Mouse (Mus musculus) CH12.LX (cell line): ENCODE results near the gene Hist1h3b. TPM values are rescaled to one million over a fixed set of nuclear protein-coding genes. Genes with fewer than 3 reads are reported as not detected.
"Not testable (repeated sequence)": the region's sequence is repeated elsewhere in the genome, so short reads cannot be mapped to it uniquely, and the experiment has no call there.

ENCODE experiments used
- DNase-seq: peaks from one replicate; pipeline ENCODE4 v3.0.0-alpha.2; 2013; ENCODE audit errors: extremely low read depth
- H3K27ac ChIP-seq: 2 replicates; pipeline ENCODE4 v1.5.1; 2012; ENCODE audit warnings: low read depth, mild to moderate bottlenecking, control low read depth, moderate library complexity; ENCODE audit not compliant: insufficient read depth
- H3K27me3 ChIP-seq: replicated peaks from 2 replicates; pipeline ENCODE3; 2012; ENCODE audit warnings: inconsistent platforms
- H3K36me3 ChIP-seq, 2 experiments: replicated peaks in 1 of 2; 2 replicates each; pipeline versions ENCODE3 to v1.6.1; 2012; ENCODE audit warnings: inconsistent platforms in 1 of 2, low read length in 1 of 2, mild to moderate bottlenecking in 1 of 2, mixed read lengths in 1 of 2, moderate library complexity in 1 of 2; ENCODE audit not compliant: control insufficient read depth in 1 of 2, insufficient read depth in 1 of 2
- H3K4me1 ChIP-seq, 2 experiments: 2 replicates each; pipeline ENCODE4 v1.6.1; 2012; ENCODE audit warnings: inconsistent platforms in 1 of 2, moderate library complexity in 1 of 2; ENCODE audit not compliant: insufficient read depth in 2 of 2, control insufficient read depth in 1 of 2
- H3K4me2 ChIP-seq: 2 replicates; pipeline ENCODE4 v1.6.1; 2012; ENCODE audit warnings: low read depth, mild to moderate bottlenecking, control low read depth; ENCODE audit not compliant: poor library complexity, insufficient read depth, severe bottlenecking
- H3K4me3 ChIP-seq, 3 experiments: fragments of 150-350 bp in 1 of 3; sonication (generic) in 1 of 3; replicated peaks in 1 of 3; 2 replicates each; pipeline versions ENCODE3 to v1.5.1; 2011 to 2012; ENCODE audit warnings: low read depth in 2 of 3, low read length in 2 of 3, mild to moderate bottlenecking in 2 of 3, moderate library complexity in 2 of 3, control low read depth in 1 of 3, improper control_type of control experiment in 1 of 3, inconsistent platforms in 1 of 3, mixed read lengths in 1 of 3; ENCODE audit not compliant: poor library complexity in 1 of 3
- H3K79me2 ChIP-seq: replicated peaks from 2 replicates; pipeline ENCODE4 v1.6.1; 2012; ENCODE audit warnings: mild to moderate bottlenecking, moderate library complexity; ENCODE audit not compliant: control insufficient read depth, poor library complexity, insufficient read depth, severe bottlenecking; ENCODE audit errors: extremely low read depth
- H3K9ac ChIP-seq: 2 replicates; pipeline ENCODE4 v1.6.1; 2012; ENCODE audit warnings: low read depth, mild to moderate bottlenecking, control low read depth, moderate library complexity; ENCODE audit not compliant: insufficient read depth
- H3K9me3 ChIP-seq: replicated peaks from 2 replicates; pipeline ENCODE3; 2012; ENCODE audit warnings: low read length, inconsistent platforms, mixed read lengths
- BHLHE40 ChIP-seq: IDR thresholded peaks from 2 replicates; pipeline ENCODE4 v1.6.1; 2011; ENCODE audit warnings: mild to moderate bottlenecking, low read depth, low read length, improper control_type of control experiment
- CHD1 ChIP-seq: IDR thresholded peaks from 2 replicates; pipeline ENCODE4 v1.6.1; 2012; ENCODE audit warnings: low read depth, low read length, improper control_type of control experiment, inconsistent platforms
- CHD2 ChIP-seq: IDR thresholded peaks from 2 replicates; pipeline ENCODE4 v1.6.1; 2011; ENCODE audit warnings: low read length, improper control_type of control experiment
- CTCF ChIP-seq, 2 experiments: IDR thresholded peaks in 1 of 2; conservative IDR thresholded peaks in 1 of 2; 2 replicates each; pipeline ENCODE4 v1.5.1; 2011 to 2012; ENCODE audit warnings: low read depth in 2 of 2, low read length in 2 of 2, improper control_type of control experiment in 1 of 2, inconsistent platforms in 1 of 2, mild to moderate bottlenecking in 1 of 2, moderate library complexity in 1 of 2
- E2F4 ChIP-seq: IDR thresholded peaks from 2 replicates; pipeline ENCODE4 v1.6.1; 2011; ENCODE audit warnings: low read depth, low read length, improper control_type of control experiment; ENCODE audit not compliant: insufficient replicate concordance
- EP300 ChIP-seq: IDR thresholded peaks from 2 replicates; pipeline ENCODE4 v1.6.1; 2011; ENCODE audit warnings: low read length, improper control_type of control experiment
- GABPA ChIP-seq: IDR thresholded peaks from 2 replicates; pipeline ENCODE4 v1.6.1; 2012; ENCODE audit warnings: low read depth, low read length, improper control_type of control experiment, inconsistent platforms; ENCODE audit not compliant: insufficient replicate concordance
- HCFC1 ChIP-seq: IDR thresholded peaks from 2 replicates; pipeline ENCODE4 v1.6.1; 2012; ENCODE audit warnings: low read depth, mild to moderate bottlenecking, inconsistent platforms, low read length, improper control_type of control experiment
- IRF4 ChIP-seq: IDR thresholded peaks from 2 replicates; pipeline ENCODE4 v1.6.1; 2014; ENCODE audit warnings: low read depth, mild to moderate bottlenecking, inconsistent platforms, low read length, improper control_type of control experiment
- MAFK ChIP-seq: IDR thresholded peaks from 2 replicates; pipeline ENCODE4 v1.6.1; 2011; ENCODE audit warnings: low read length, improper control_type of control experiment; ENCODE audit not compliant: insufficient replicate concordance
- MYC ChIP-seq: IDR thresholded peaks from 2 replicates; pipeline ENCODE4 v1.6.1; 2011; ENCODE audit warnings: low read depth, mild to moderate bottlenecking, improper control_type of control experiment, low read length
- NELFE ChIP-seq: IDR thresholded peaks from 2 replicates; pipeline ENCODE4 v1.6.1; 2011; ENCODE audit warnings: low read depth, low read length, improper control_type of control experiment
- NRF1 ChIP-seq: IDR thresholded peaks from 2 replicates; pipeline ENCODE4 v1.6.1; 2014; ENCODE audit warnings: low read depth, mild to moderate bottlenecking, inconsistent platforms, low read length, improper control_type of control experiment, moderate library complexity
- PAX5 ChIP-seq: IDR thresholded peaks from 2 replicates; pipeline ENCODE4 v1.6.1; 2012; ENCODE audit warnings: low read length, inconsistent platforms, mixed read lengths
- POLR2A ChIP-seq: IDR thresholded peaks from 2 replicates; pipeline ENCODE4 v1.6.1; 2011; ENCODE audit warnings: low read depth, mild to moderate bottlenecking, improper control_type of control experiment, low read length
- POLR2AphosphoS2 ChIP-seq: IDR thresholded peaks from 2 replicates; pipeline ENCODE4 v1.6.1; 2011; ENCODE audit warnings: low read depth, low read length, improper control_type of control experiment
- RAD21 ChIP-seq: IDR thresholded peaks from 2 replicates; pipeline ENCODE4 v1.6.1; 2011; ENCODE audit warnings: low read depth, mild to moderate bottlenecking, low read length, improper control_type of control experiment, moderate library complexity
- SIN3A ChIP-seq: IDR thresholded peaks from 2 replicates; pipeline ENCODE4 v1.6.1; 2012; ENCODE audit warnings: low read length, improper control_type of control experiment, inconsistent platforms
- SMC3 ChIP-seq: IDR thresholded peaks from 2 replicates; pipeline ENCODE4 v1.6.1; 2011; ENCODE audit warnings: low read depth, low read length, improper control_type of control experiment
- TBP ChIP-seq: conservative IDR thresholded peaks from 2 replicates; pipeline ENCODE4 v1.6.1; 2011; ENCODE audit warnings: low read depth, low read length, improper control_type of control experiment
- TCF12 ChIP-seq: IDR thresholded peaks from 2 replicates; pipeline ENCODE4 v1.6.1; 2014; ENCODE audit warnings: low read depth, mild to moderate bottlenecking, inconsistent platforms, low read length, improper control_type of control experiment
- UBTF ChIP-seq: IDR thresholded peaks from 2 replicates; pipeline ENCODE4 v1.6.1; 2012; ENCODE audit warnings: low read depth, mild to moderate bottlenecking, inconsistent platforms, low read length, improper control_type of control experiment, moderate library complexity
- USF1 ChIP-seq: IDR thresholded peaks from 2 replicates; pipeline ENCODE4 v1.6.1; 2014; ENCODE audit warnings: low read depth, mild to moderate bottlenecking, inconsistent platforms, low read length, improper control_type of control experiment
- USF2 ChIP-seq: conservative IDR thresholded peaks from 2 replicates; pipeline ENCODE4 v1.6.1; 2011; ENCODE audit warnings: low read depth, low read length, improper control_type of control experiment
- ZKSCAN1 ChIP-seq: IDR thresholded peaks from 2 replicates; pipeline ENCODE4 v1.6.1; 2012; ENCODE audit warnings: low read depth, inconsistent platforms, low read length, improper control_type of control experiment, borderline replicate concordance
- ZMIZ1 ChIP-seq: IDR thresholded peaks from 2 replicates; pipeline ENCODE4 v1.6.1; 2012; ENCODE audit warnings: low read depth, mild to moderate bottlenecking, inconsistent platforms, low read length, improper control_type of control experiment
- ZNF384 ChIP-seq: IDR thresholded peaks from 2 replicates; pipeline ENCODE4 v1.6.1; 2012; ENCODE audit warnings: low read depth, low read length, improper control_type of control experiment, inconsistent platforms
- dilution Hi-C: fragments of 300-500 bp; cut with MboI; formaldehyde crosslinking; loops from 2 replicates; pipeline ENCODE4 v1.14.3; 2020; ENCODE audit warnings: low sequenced_read_pairs; ENCODE audit not compliant: extremely low pct_unique_long_range_greater_than_20kb, extremely low pct_ligation_motif_present
- in situ Hi-C: fragments of 300-500 bp; cut with MboI; formaldehyde crosslinking; loops from 3 replicates; pipeline ENCODE4 v1.14.3; 2019; ENCODE audit warnings: low sequenced_read_pairs, low pct_ligation_motif_present, low pct_unique_long_range_greater_than_20kb, mixed read lengths
- polyA plus RNA-seq: library from polyadenylated mRNA; unstranded; fragments of >175 nt; gene quantifications from 2 replicates; pipeline ENCODE4 v1.2.1, GENCODE M21; 2012; ENCODE audit warnings: low read depth; ENCODE audit not compliant: insufficient read length
- total RNA-seq, 2 experiments: library from RNA; depleted of rRNA; stranded (reverse); fragments of 300-350 nt in 1 of 2; fragments of >200 nt in 1 of 2; gene quantifications; 2 replicates each; pipeline ENCODE4 v1.2.3; 2012 to 2014

Gene Hist1h3b
- total and polyA plus RNA-seq, 3 experiments = 5.5 to 2,096 (median 44.0) TPM

DNA sequence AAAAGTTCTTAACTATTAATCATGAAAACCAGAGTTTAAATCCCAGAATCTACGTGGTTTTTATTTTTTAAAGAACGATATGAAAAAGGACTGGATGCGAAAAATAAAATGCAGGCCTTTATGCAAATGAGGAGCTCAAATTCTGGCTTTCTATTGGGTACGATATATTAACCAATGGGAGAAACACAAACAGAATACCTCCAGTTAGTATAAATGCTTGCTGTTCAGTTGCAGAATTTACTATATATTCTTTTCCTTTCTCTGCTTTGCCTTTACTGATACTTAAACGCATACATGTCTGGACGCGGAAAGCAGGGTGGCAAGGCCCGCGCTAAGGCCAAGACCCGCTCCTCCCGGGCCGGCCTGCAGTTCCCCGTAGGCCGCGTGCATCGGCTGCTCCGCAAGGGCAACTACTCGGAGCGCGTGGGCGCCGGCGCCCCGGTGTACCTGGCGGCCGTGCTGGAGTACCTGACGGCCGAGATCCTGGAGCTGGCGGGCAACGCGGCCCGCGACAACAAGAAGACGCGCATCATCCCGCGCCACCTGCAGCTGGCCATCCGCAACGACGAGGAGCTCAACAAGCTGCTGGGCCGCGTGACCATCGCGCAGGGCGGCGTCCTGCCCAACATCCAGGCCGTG lies 1.1 kb upstream of the Hist1h3b start, which contains the start of gene Hist1h2ab:
TSS of gene Hist1h2ab (plus strand) at position 288 of the 639 bp plus-strand sequence.
- Histone ChIP-seq H3K9ac (peak within 1 kb of the TSS; percentile 84), H3K4me1 (peaks cover 0 to 34% of the 10 kb centered on the region in 2 experiments; a peak in 2 of 4 replicates), H3K4me3 (peak within 1 kb of the TSS in 2 of 3 experiments; percentile 34 to 40), H3K27ac (peak within 1 kb of the TSS; percentile 95), H3K4me2 (peak within 1 kb of the TSS; percentile 70; the same call in 1 of the 2 replicates)
- in situ Hi-C loops = loop anchor here (25.0 kb wide), 1 partner anchor 1714 kb away; the partner anchor contains the start of genes Hist1h2ag, Hist1h2ah, Hist1h2bj and Hist1h2bk
- dilution Hi-C loops, H3K27me3 ChIP-seq, H3K36me3 ChIP-seq, H3K9me3 ChIP-seq, H3K79me2 ChIP-seq: not testable (repeated sequence)
- peak; percentile 82 for DNase-seq
- TF ChIP-seq POLR2A (peak; percentile 99), TCF12 (peak; percentile 90), NELFE (peak; percentile 99), POLR2AphosphoS2 (peak; percentile 97), HCFC1 (peak; percentile 59), UBTF (peak; percentile 99), SIN3A (0 out of 2 replicates have a peak, but pooled peaks have one; percentile 76), CHD2 (peak; percentile 86), TBP (peak; percentile 99), ZMIZ1 (peak; percentile 99)

DNA sequence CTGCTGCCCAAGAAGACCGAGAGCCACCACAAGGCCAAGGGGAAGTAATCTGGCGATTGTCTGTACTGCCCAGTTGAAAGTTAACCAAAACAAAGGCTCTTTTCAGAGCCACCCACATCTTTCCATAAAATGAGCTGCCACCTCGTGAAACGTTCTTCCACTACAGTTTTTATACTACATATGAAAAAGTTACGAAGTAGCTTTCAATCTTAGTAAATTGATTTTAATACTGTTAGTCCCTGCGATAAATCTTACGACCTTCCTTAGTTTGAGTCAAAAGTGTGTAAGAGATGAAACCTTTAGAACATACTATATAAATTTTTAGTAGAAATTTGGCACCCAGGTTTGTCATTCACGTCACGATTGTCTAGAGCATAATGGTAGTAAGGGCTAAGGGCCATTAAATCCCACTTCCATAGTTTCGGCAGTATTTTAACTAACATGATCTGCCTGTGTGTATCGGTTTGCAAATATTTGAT lies 550 bp upstream of the Hist1h3b start:
- peak overlapping the region in 2 of 3 experiments; percentile 34 to 40 for H3K4me3 ChIP-seq
- peak overlapping the region; percentile 84 for H3K9ac ChIP-seq
- H3K79me2 ChIP-seq = no peaks in the 10 kb centered on the region
- in situ Hi-C loops = loop anchor here (25.0 kb wide), 1 partner anchor 1714 kb away; the partner anchor contains the start of genes Hist1h2ag, Hist1h2ah, Hist1h2bj and Hist1h2bk
- peaks cover 0 to 37% of the 10 kb centered on the region in 2 experiments; a peak in 2 of 4 replicates for H3K4me1 ChIP-seq
- DNase-seq = no peak
- H3K9me3 ChIP-seq = no peaks in the 10 kb centered on the region
- TF ChIP-seq PAX5 (no peak), ZMIZ1 (peak; percentile 98), USF1 (no peak), BHLHE40 (no peak; the same call in 1 of the 2 replicates), MAFK (no peak), TBP (no peak), POLR2A (peak; percentile 90), SMC3 (no peak), ZNF384 (no peak), MYC (0 out of 2 replicates have a peak, but pooled peaks have one; percentile 33), UBTF (0 out of 2 replicates have a peak, but pooled peaks have one; percentile 99), CHD1 (no peak), E2F4 (no peak), RAD21 (no peak), GABPA (no peak), ZKSCAN1 (no peak), CTCF (conservative IDR thresholded peaks at IDR 0.05 in 1 of 2, IDR thresholded peaks at IDR 0.05 in 1 of 2; ENCODE audit: low read depth in 2 of 2, low read length in 2 of 2) (no peak), NRF1 (no peak), POLR2AphosphoS2 (peak; percentile 97), SIN3A (peak; percentile 10; the same call in 1 of the 2 replicates), USF2 (no peak), IRF4 (no peak), CHD2 (no peak), EP300 (no peak)
- peak overlapping the region; percentile 95 for H3K27ac ChIP-seq
- no peaks in the 10 kb centered on the region for H3K27me3 ChIP-seq
- dilution Hi-C loops = no loop called here
- peak overlapping the region; percentile 70; the same call in 1 of the 2 replicates for H3K4me2 ChIP-seq
- no peaks in the 10 kb centered on the region for H3K36me3 ChIP-seq
